Mouse (Mus musculus) heart, adult 2 months (tissue): ENCODE results near the gene Wnt7b. TPM values are rescaled to one million over a fixed set of nuclear protein-coding genes. Genes with fewer than 3 reads are reported as not detected.

Experiments used
- DNase-seq, 2 experiments: peaks; one replicate each; pipeline ENCODE4 v3.0.0; 2021
- H3K27ac ChIP-seq: fragments of 200-600 bp; 2 replicates; pipeline ENCODE4 v1.8.1; 2022
- H3K27me3 ChIP-seq: fragments of 200-500 bp; 2 replicates; pipeline ENCODE4 v1.6.1; 2012; ENCODE audit warnings: mild to moderate bottlenecking, low read length, inconsistent platforms, mixed read lengths; ENCODE audit not compliant: control insufficient read depth, insufficient read depth
- H3K36me3 ChIP-seq: fragments of 200-500 bp; 2 replicates; pipeline ENCODE4 v1.6.1; 2012; ENCODE audit warnings: low read length, inconsistent platforms; ENCODE audit not compliant: control insufficient read depth, insufficient read depth
- H3K4me1 ChIP-seq: fragments of 200-500 bp; 2 replicates; pipeline ENCODE4 v1.6.1; 2011; ENCODE audit warnings: low read length; ENCODE audit not compliant: control insufficient read depth, insufficient read depth
- H3K4me3 ChIP-seq: fragments of 200-600 bp; 2 replicates; pipeline ENCODE4 v1.8.1; 2022
- H3K79me2 ChIP-seq: fragments of 200-500 bp; replicated peaks from 2 replicates; pipeline ENCODE4 v1.6.1; 2012; ENCODE audit warnings: mild to moderate bottlenecking, inconsistent platforms, low read length, moderate library complexity, mixed read lengths; ENCODE audit not compliant: control insufficient read depth, insufficient read depth
- H3K9ac ChIP-seq: fragments of 200-500 bp; 2 replicates; pipeline ENCODE4 v1.6.1; 2012; ENCODE audit warnings: low read depth, mild to moderate bottlenecking, control low read depth, inconsistent platforms, low read length, mixed read lengths
- CTCF ChIP-seq: fragments of 200-600 bp; IDR thresholded peaks from 2 replicates; pipeline ENCODE4 v1.8.1; 2022; ENCODE audit warnings: antibody characterized with exemption, mild to moderate bottlenecking, moderate library complexity
- EP300 ChIP-seq: fragments of 200-500 bp; IDR thresholded peaks from 2 replicates; pipeline ENCODE4 v1.6.1; 2011; ENCODE audit warnings: low read depth, low read length, control low read depth; ENCODE audit not compliant: insufficient read depth
- POLR2A ChIP-seq: fragments of 200-500 bp; IDR thresholded peaks from 2 replicates; pipeline ENCODE4 v1.6.1; 2011; ENCODE audit warnings: mild to moderate bottlenecking, low read depth, low read length, control low read depth; ENCODE audit not compliant: insufficient read depth
- WGBS: fragments of 180-500 bp; shearing (Covaris S2); methylation state at CpG from one replicate; pipeline ENCODE4 v1.1.7; 2018; 5-methylcytosine and 5-hydroxymethylcytosine counted together
- intact Hi-C: fragments of 180-260 bp; cut with DNase I; formaldehyde crosslinking; loops from one replicate; pipeline ENCODE4 v1.15.1; 2025
- polyA plus RNA-seq: library from polyadenylated mRNA; depleted of rRNA; stranded (reverse); fragments of >200 nt; gene quantifications from 2 replicates; pipeline ENCODE4 v1.2.3, GENCODE M21; 2012
- total RNA-seq, 2 experiments: library from RNA; stranded (reverse); gene quantifications; 2 replicates each; pipeline ENCODE4 v1.2.3; 2021

Gene Wnt7b
- total and polyA plus RNA-seq, 3 experiments, result 0.14 to 0.41 (median 0.18) TPM

DNA sequence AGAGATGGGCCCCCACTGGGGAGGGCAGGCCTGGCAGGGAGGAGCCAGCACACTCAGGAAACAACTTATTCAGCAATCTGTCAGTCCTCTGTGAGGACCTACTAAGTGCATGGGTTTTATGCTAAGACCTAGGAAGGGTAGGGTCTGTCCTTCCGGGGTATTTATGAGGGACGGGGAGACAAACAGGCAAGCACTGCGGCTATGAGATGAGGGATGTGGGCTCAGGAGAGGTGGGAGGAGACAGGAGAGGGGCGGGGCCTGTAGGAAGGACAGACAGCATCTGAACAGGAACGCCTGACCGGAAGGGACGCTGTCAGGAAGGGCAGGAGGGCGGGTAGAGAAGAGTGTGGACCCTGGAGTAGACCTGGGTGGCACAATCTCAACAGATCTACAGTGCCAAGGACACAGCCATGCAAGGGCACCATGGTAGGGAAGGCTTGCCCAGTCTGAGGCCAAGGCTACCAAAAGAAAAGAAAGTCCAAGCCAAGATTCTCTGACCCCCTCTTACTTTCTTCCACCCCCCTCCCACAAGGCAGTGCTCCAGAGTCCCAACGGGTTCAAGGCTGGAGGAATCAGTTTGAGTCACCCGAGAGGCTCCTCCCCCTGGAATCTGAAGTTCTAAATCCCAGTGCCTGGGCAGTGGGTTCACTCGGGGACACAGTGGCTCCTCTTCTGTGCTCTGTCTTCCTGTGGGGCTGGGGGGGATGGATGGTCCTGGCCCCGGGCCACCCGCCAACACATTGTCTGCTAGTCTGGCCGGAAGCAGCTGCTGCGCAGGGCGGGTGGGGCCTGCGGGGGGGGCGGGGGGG, 17.8 kb upstream of the Wnt7b start:
- DNase-seq, result peak; percentile 85 to 93
- H3K4me3 ChIP-seq, result no peak overlapping the region
- no peaks in the 10 kb centered on the region for H3K27me3 ChIP-seq
- no peaks in the 10 kb centered on the region for H3K79me2 ChIP-seq
- TF ChIP-seq POLR2A (peak; percentile 42; the same call in 1 of the 2 replicates), CTCF (no peak), EP300 (peak; percentile 95; the same call in 1 of the 2 replicates)
- intact Hi-C loops, result loop anchor here (1.0 to 5.0 kb wide), 3 partner anchors 10 to 267 kb away; no protein-coding TSS in a partner anchor
- 14% methylated on average over 18 of the region's 18 CpGs for WGBS
- H3K27ac ChIP-seq, result peak overlapping the region; percentile 89
- H3K4me1 ChIP-seq, result peaks cover 19% of the 10 kb centered on the region
- peak overlapping the region; percentile 3; the same call in 1 of the 2 replicates for H3K9ac ChIP-seq
- no peaks in the 10 kb centered on the region for H3K36me3 ChIP-seq

GRCm38 (mm10) chr15:85598984-85599886, 17.0 kb upstream of the Wnt7b start:
- H3K27me3 ChIP-seq, result no peaks in the 10 kb centered on the region
- peaks cover 19% of the 10 kb centered on the region for H3K4me1 ChIP-seq
- TF ChIP-seq POLR2A (no peak), CTCF (no peak; the same call in 1 of the 2 replicates), EP300 (peak; percentile 86; the same call in 1 of the 2 replicates)
- intact Hi-C loops, result loop anchor here (1.0 to 5.0 kb wide), 2 partner anchors 111 to 268 kb away; no protein-coding TSS in a partner anchor
- no peaks in the 10 kb centered on the region for H3K79me2 ChIP-seq
- peak; percentile 79 to 87 for DNase-seq
- no peaks in the 10 kb centered on the region for H3K36me3 ChIP-seq
- peak overlapping the region; percentile 89 for H3K27ac ChIP-seq
- H3K4me3 ChIP-seq, result no peak overlapping the region
- peak overlapping the region; percentile 14 for H3K9ac ChIP-seq
- WGBS, result 25% methylated on average over 17 of the region's 17 CpGs

GRCm38 (mm10) chr15:85598443-85598842, 16.2 kb upstream of the Wnt7b start:
- peaks cover 19% of the 10 kb centered on the region for H3K4me1 ChIP-seq
- no peak for DNase-seq
- 56% methylated on average over 5 of the region's 5 CpGs for WGBS

DNA sequence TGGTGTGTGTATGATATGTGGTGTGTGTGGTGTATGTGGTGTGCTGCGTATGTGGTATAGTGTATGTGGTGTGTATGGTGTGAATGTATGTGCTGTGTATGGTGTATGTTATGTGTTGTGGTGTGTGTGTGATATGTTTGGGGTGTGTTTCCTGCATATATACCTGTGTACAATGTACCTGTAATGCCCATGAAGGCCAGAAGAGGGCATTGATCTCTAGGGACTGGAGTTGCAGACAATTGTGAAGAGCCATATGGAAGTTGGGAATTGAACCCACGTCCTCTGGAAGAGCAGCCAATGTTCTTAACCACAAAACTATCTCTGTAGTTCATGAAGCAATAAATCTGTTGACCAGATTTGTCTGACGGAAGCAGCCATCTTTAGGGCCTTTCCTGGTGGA, 15.1 kb upstream of the Wnt7b start:
- H3K27ac ChIP-seq, result no peak overlapping the region
- H3K4me1 ChIP-seq, result peaks cover 19% of the 10 kb centered on the region
- no peaks in the 10 kb centered on the region for H3K27me3 ChIP-seq
- no peak for DNase-seq
- intact Hi-C loops, result loop anchor here (5.0 kb wide), 1 partner anchor 270 kb away; no protein-coding TSS in a partner anchor
- H3K36me3 ChIP-seq, result no peaks in the 10 kb centered on the region
- TF ChIP-seq CTCF (peak; percentile 51), POLR2A (no peak)
- no peak overlapping the region for H3K4me3 ChIP-seq
- H3K79me2 ChIP-seq, result no peaks in the 10 kb centered on the region
- no peak overlapping the region for H3K9ac ChIP-seq
- WGBS, result 79% methylated on average over 3 of the region's 3 CpGs

More at GRCm38 (mm10) chr15:85598443-85598842, 16.2 kb upstream of the Wnt7b start:
- no peak overlapping the region for H3K27ac ChIP-seq
- no peaks in the 10 kb centered on the region for H3K79me2 ChIP-seq
- H3K4me3 ChIP-seq, result no peak overlapping the region
- intact Hi-C loops, result loop anchor here (5.0 kb wide), 1 partner anchor 269 kb away; no protein-coding TSS in a partner anchor
- H3K36me3 ChIP-seq, result no peaks in the 10 kb centered on the region
- no peak for TF ChIP-seq CTCF
- TF ChIP-seq EP300, result no peak
- TF ChIP-seq POLR2A, result no peak
- H3K27me3 ChIP-seq, result no peaks in the 10 kb centered on the region
- no peak overlapping the region for H3K9ac ChIP-seq

DNA sequence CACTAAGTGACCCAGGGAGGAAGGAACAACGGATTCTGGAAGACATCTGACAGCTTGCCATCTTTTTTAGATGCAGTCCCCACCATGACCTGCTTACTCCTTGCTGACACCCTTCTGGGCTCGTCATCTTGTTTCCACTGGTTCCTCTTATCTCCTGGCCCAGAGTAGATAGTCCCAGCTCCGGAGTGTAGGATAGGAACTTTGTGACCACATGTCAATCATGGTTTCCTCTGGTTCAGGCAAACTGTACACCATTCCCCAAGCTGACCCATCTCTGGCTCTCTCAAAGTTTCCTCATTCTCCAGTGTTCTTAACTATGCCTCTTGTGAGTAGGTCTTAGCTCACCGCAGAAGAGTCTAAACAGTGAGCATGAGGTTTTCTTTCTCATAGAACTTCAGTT, 10.4 kb upstream of the Wnt7b start:
- WGBS, result 48% methylated on average over 4 of the region's 4 CpGs
- no peaks in the 10 kb centered on the region for H3K79me2 ChIP-seq
- no peak overlapping the region for H3K9ac ChIP-seq
- H3K4me1 ChIP-seq, result no peaks in the 10 kb centered on the region
- no peak overlapping the region for H3K4me3 ChIP-seq
- no peak for DNase-seq
- H3K27ac ChIP-seq, result no peak overlapping the region
- TF ChIP-seq CTCF, result no peak
- no peak for TF ChIP-seq EP300
- no peak for TF ChIP-seq POLR2A
- intact Hi-C loops, result no loop called here
- no peaks in the 10 kb centered on the region for H3K36me3 ChIP-seq
- H3K27me3 ChIP-seq, result no peaks in the 10 kb centered on the region
